Mouse (Mus musculus) ovary, adult 2 months (tissue): ENCODE data around the gene Adamts8. TPM values are rescaled to one million over a fixed set of nuclear protein-coding genes. Genes with fewer than 3 reads are reported as not detected.

ENCODE experiments used
- polyA plus RNA-seq: library from polyadenylated mRNA; depleted of rRNA; stranded (reverse); fragments of >200 nt; gene quantifications from 2 replicates; pipeline ENCODE4 v1.2.3, GENCODE M21; 2012; rRNA removed

The Adamts8 gene
- 1.6 and 1.9 TPM in 2 replicates for polyA plus RNA-seq

GRCm38 (mm10) chr9:30942512-30943313 is at the start of gene Adamts8:
Adamts8 (plus strand) TSS chr9:30942562.

GRCm38 (mm10) chr9:30922197-30922894 is 20.0 kb upstream of the Adamts8 start, which contains the start of gene Adamts15:
Adamts15 (minus strand) TSS chr9:30922452.

Other genes starting within 250 kb of the Adamts8 start
- 9.4 and 10.0 TPM in 2 replicates for gene Adamts15, start 20.1 kb upstream of the Adamts8 start, polyA plus RNA-seq
- 8.1 and 12.4 TPM in 2 replicates for gene Zbtb44, start 88.1 kb downstream of the Adamts8 start, polyA plus RNA-seq
- gene St14, start 189.3 kb downstream of the Adamts8 start, polyA plus RNA-seq, result 30.4 and 30.8 TPM in 2 replicates